Mouse (Mus musculus) CD4-positive helper T cell, adult 2 months (primary cell): Measurements from ENCODE around the gene Tmem135.
A peak's percentile ranks its signal among the peaks of the same experiment; 100 is the strongest.

Source experiments
- DNase-seq: peaks from one replicate; pipeline ENCODE4 v3.0.0-alpha.2; 2012; ENCODE audit warnings: low read depth, missing footprints, low spot score

The Tmem135 gene

DNA sequence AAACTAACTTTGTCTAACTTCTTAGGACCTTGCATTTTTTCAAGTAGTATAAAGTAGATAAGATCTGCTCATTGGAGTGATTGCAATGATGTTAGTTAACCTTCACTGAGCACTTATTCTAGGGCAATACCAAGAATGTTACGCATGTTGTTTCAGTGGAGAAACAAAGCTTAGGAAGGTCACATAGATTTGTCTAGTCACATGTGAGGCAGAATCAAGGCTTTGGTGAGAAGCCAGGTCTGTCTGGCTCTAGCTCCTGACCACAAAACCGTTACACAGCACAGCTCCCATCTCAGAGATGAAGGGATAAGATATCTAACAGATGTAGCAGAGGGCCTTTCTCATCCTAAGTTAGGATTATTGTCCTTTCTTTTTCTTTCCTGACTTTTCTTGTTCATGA lies 13.4 kb downstream of the Tmem135 start:
- no peak for DNase-seq

DNA sequence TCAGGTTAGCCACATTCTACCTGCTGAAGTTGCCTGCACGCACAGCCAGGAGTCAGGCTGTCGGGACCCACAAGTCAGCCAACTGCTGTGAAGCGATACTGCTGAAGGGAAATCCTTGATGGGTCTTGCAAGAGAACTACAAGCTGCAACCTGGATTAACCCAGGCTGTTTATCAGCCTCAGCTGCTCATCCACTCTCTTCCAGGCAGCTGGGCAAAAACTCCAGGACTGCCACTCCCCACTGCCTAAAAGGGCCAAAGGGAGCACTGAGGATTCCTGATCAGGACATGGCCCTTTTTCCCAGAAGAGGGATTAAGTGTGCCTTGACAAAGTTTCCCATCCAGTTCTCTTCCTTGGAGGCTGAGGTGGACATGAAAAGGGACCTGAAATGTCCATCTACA lies 15.0 kb downstream of the Tmem135 start:
- no peak for DNase-seq

- no peak for DNase-seq
Measured at GRCm38 (mm10) chr7:89382892-89383291, 21.1 kb downstream of the Tmem135 start.

- no peak for DNase-seq
Measured at GRCm38 (mm10) chr7:89380935-89381705, 22.9 kb downstream of the Tmem135 start.

- no peak for DNase-seq
Measured at GRCm38 (mm10) chr7:89371623-89372295, 32.3 kb downstream of the Tmem135 start.

DNA sequence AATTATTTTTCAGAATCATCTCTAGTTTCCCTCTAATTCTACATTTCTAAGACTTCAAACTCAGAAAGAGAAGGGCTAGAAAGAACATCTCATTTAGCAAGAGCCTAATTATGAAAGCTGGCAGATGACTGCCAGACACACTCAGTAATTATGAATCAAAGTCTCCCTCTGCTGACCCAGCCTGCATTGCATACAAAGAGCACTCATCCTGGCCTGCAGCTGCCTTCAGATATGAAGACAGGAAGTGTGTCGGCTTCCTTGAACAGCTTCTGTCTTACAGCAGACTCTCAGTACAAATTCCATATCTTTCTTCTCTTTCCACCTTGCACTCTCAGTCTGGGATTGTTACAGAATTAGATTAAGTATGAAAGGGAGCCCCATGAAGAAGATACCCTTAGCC lies 33.1 kb downstream of the Tmem135 start:
- DNase-seq, result peak; percentile 12

DNA sequence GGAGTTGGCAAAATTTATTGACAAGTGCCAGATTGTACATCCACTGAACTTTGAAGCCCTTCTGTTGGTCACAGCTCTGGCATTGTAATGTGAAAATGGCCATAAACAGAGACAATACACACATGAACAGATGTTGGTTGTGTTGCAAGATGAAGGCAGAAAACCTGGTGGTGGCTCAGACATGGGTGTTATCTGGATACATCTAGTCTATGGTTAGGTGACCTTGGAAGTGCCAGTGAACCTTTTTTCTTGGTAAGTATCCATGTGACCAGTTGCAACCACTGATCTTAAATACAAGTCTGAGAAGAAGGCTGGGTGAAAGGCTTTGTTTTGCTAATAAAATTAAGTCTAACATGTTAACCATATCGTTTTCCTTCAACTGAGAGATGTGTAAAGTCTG lies 33.9 kb downstream of the Tmem135 start:
- no peak for DNase-seq

DNA sequence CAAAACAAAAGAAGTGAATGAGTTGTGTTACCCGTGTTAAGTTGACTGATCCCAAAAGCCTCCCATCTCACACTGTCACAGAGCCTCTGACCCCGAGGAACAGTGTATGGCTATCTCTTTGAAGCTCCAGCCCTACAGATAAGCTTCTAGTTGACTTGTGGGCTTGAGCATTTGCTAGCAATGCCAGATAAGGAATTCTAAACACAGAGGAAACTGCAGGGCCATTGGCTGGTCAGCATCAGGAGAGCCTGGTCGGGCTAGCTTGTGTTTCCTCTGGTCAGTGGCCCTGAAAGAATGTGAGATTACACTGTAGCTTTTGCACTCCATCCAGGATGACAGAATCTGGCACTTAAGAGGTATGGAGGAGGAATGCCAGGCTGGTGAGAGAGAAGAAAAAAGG lies 36.4 kb downstream of the Tmem135 start:
- DNase-seq, result no peak

GRCm38 (mm10) chr7:89365135-89365880 lies 38.7 kb downstream of the Tmem135 start:
- DNase-seq, result no peak

- no peak for DNase-seq
Measured at GRCm38 (mm10) chr7:89363975-89364374, 40.0 kb downstream of the Tmem135 start.

- no peak for DNase-seq
Measured at GRCm38 (mm10) chr7:89356307-89356706, 47.7 kb downstream of the Tmem135 start.

GRCm38 (mm10) chr7:89355519-89356255 lies 48.3 kb downstream of the Tmem135 start:
- no peak for DNase-seq

GRCm38 (mm10) chr7:89342021-89342420 lies 62.0 kb downstream of the Tmem135 start:
- no peak for DNase-seq

GRCm38 (mm10) chr7:89339808-89340207 lies 64.2 kb downstream of the Tmem135 start:
- no peak for DNase-seq

DNA sequence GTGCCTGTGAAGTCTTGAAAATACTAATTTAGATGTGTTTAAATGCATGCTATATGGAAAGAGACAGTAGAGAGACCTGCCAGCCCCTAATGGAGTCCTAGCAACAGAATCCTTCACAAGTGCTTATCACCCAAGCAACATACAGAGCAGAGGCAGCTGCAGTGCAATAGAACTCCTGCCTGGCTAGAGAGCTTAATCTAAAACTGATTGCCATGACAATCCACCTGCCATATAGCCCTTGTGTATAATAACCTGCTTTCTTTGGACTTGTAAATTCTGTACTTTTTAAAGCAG lies 64.9 kb downstream of the Tmem135 start:
- DNase-seq, result no peak

DNA sequence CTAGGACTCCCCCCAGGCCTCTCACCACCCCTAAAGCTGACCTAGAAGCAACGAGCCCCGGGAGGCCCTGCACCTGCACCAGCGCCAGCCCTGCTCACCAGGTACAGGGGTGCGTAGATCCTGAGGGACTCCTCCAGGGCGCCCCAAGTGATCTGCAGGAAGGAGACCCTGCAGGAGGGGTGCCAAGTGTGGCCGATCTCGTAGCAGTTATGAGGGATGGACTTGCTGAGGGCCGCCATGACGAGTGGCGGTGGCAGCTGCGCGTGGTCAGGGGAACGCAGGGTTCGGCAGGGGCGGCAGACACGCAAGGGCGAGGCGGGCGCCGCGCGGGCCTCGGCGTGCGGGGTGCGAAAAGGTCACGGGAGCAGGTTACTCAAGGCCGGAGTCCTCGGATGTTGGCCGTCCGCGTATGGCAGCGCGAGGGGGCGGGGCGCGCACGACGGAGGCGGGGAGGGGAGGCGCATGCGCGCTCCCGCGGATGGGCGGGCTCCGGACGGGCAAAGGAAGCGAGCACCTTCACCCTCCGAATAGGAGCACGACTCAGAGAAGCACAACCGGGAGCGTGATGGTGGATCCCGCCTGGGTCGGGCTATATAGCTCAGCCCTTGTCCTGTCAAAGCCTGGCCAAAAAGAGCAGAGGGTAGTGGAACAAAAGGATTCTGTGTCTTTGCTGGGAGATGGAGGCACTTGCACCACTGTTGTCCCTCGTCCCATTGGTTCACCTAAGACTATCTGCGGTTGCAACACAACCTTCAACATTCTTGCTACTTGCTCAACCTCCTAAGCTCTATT lies 65.5 kb downstream of the Tmem135 start:
- DNase-seq, result peak; percentile 93

GRCm38 (mm10) chr7:89337711-89338349 lies 66.2 kb downstream of the Tmem135 start:
- no peak for DNase-seq

- DNase-seq, result no peak
Measured at GRCm38 (mm10) chr7:89336434-89336833, 67.6 kb downstream of the Tmem135 start.

DNA sequence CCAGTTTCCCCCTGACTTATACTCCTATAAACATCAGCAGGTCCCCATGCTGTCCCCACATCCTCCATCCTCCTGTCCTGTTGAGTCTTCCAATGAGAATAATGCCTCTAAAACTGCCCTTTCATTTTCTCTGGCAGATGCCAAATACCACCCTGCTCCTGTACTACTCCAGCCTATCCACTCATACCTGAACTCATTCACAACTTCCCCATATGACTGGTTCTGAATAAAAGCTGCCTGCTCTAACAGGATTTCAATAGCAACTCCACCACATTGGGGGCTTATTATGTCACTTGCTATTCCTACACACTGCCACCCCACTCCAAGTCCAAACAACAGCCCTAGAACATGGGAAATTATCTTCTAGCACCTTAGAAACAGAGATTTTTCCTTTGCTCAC lies 68.7 kb downstream of the Tmem135 start:
- DNase-seq, result no peak

DNA sequence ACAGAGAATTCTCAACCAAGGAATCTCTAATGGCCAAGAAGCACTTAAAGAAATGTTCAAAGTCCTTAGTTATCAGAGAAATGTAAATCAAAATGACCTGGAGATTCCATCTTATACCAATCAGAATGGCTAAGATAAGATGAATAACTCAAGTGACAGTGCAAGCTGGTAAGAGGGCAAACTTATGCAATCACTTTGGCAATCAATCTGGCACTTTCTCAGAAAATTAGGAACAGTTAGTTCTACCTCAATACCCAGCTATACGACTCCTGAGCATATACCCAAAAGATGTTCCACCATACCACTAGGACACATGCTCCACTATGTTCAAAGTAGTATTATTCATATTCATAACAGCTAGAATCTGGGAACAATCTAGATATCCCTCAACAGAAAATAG lies 74.1 kb downstream of the Tmem135 start:
- DNase-seq, result no peak

GRCm38 (mm10) chr7:89327731-89328130 lies 76.3 kb downstream of the Tmem135 start:
- DNase-seq, result no peak
